Mouse (Mus musculus) thymus, postnatal 10 days (tissue): ENCODE measurements around the gene Rgmb.

Experiments
- DNase-seq, 2 experiments: peaks; one replicate each; pipeline ENCODE4 v3.0.0; 2021; ENCODE audit warnings: low spot score in 2 of 2

Gene Rgmb

DNA sequence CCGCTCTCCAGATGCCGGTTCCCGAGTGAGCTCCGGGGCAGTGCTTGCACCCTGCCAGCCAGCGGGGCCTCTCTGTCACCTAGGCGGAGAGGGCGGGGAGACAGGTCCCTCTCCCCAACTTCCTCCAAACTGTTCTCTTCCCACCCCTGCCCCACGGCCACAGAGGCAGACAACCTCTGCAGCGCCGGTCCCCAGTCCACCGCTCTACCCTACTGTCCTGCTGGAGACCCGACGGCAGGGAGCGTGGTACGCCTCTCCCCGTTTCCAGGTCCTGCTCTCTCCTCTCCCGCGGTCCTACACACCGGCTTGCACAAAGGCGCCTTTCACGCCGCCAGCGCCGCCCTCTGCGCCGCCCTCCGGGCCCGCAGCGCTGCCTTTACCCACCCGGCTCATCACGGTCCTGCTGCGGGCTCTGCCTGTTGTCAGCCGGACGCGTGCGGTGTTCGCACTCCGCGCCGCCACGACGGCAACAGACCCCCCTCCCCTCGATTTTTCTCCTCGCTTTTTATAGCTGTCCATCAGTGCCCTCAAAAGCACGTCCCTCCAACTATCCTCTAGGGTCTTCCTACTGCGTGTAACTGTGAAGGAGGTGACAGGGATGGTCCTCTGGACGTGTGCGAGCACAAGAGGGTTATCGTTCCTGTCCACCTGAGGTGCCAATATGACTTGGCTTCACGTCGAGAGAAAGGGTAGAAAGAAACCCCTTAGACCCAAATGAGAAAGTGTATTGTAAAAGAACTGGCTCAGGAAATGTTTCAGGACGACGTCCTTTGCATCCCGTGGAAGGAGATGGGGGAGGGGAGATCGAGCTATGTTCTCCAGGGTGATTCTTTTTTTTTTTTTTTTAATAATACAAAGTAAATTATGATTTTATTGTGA, at the start of gene Rgmb:
Rgmb (minus strand) TSS at position 274 of the 879 bp plus-strand sequence.
- DNase-seq = no peak

DNA sequence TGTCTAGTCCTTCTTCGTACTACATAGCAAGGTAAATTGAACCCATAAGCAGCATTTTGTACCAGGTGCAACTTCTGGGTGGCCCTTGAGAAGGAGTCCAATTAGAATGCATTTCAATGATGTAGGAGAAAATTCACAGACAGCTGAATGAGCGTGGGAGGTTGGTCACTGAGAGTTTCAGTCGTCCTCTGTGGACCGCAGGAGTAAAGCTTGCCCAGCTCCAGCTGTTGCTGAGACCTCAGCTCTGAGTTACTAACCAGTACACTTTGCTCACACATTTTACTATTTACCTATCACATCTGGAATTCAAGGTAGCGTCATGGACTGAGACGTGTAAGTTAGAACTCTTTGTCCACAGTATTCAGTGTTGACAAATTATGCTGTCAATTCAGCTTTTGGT, 43.9 kb upstream of the Rgmb start:
- no peak for DNase-seq

DNA sequence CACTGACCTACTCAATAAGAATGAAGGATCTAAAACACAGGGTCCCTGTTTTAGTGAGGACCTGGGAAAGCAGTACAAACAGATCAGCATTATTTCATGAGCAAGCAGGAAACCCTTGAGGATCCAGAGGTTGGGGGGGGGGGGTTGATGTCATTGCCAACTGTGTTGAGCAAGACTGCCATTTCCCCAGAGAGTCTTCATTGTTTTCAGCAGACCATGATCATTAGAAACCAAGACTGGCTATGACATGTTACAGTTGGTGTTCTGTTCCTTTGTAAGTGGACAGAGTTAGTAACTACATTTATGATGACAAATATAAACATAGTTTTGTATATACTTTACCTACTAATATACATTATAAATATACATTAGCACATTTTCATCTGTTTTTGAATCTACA, 41.3 kb upstream of the Rgmb start:
- DNase-seq = no peak

DNA sequence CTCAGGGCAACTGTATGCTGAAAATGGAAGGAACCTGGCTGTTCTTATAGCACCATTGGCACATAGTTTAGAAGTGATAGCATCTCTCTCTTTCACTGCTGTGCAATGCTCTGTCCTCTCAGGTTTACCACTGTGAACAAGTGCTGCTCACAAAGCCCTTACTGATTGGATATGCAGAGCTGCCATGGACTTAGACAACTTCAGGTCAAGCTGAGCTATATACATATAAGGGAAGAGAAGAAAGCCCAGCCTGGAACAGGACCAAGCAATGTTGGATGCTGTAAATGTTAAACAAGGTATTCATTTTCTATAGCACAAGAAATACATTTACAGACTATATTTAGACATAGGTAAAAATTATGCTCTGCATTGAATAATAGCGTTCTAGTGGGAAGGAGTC, 34.4 kb upstream of the Rgmb start:
- DNase-seq = no peak

DNA sequence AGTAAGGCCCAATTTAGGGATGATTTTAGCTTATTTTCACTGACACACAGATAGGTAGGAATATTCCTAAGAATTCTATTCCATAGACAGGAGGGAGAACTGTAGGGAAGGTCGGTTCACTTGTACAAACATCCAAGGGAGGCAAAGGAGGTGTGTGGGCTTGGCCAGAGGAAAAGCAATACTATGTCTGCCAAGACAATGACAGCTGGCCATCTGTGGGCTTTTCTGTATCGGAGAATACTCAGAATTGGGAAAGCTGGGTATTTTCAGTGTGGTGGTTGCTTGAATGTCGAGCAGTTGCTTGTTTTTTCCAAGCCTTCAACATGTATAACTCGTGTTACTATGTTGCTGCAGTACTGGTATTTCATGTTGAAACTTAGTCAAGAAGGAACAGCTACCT, 31.5 kb upstream of the Rgmb start:
- no peak for DNase-seq

DNA sequence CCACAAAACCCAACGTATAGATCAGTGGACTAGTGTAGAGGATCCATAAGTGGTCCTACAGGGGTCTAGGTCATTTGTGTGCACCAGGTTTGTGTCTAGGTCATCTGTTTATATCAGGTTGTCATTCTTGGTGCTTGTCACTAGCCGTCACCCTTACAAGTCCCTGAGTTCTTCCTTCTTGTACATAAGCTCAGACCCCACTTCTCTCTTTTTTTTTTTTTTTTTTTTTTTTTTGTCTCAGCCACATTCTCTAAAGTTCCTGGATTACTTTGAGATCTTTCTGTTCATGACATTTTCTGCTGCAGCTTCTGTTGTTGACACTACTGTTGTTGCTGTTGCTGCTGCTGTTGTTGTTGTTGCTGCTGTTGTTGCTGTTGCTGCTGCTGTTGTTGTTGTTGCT, 22.3 kb upstream of the Rgmb start:
- DNase-seq = no peak

DNA sequence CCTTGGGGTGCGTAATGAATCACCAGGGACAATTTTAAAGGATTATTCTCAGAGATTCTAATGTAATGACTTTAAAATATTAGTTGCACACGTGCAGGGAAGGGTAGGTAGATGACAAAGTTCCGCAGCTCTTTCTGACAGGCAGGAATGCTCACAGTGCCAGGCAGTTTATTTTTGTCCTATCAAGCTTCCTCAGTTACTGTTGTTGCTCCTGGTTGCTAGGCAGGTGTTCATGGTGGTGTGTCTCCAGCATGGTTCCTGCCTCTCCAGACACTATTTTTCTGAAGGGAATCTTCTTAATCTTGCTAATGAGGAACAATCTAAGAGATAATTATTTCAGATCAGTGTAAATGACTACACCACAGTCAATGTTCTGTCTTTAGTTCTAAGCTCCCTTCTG, 19.7 kb upstream of the Rgmb start:
- no peak for DNase-seq

DNA sequence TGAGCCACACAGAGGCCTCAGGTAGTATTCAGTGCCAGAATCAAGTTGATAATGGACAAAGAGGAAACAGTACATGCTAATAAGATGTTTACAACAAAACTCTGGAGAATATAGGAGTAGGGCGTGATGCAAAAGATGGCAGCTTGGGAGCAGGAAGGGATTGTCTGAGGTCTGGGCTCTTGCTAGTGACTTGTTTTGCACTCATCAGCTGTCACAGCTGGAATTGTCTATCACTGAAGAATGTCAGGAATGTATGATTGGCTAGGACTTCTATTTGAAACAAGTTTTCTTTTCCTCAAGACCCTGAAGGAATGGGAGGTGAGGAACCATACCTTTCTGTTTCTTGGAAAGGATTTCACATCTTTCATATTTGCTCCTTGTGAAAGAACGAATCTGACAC, 10.6 kb upstream of the Rgmb start:
- no peak for DNase-seq

DNA sequence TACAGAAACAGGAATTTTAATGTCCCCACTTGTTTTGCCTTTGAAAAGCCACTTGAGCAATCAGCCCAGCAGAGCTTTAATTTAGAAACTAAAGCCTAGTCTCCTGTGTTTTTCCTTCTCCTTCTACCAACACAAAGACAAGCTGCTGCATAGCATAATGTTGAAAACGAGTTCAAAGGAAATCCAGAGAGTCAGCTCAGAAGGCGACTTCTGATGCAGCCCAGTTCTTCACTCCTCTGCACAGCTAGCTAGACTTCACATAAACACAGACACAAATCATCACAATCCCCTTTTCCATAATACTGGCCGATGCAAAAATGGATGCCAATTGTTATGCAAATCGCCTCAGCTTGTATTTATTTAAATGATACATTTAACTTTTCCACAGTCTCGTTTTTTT, 1.6 kb upstream of the Rgmb start:
- no peak for DNase-seq

DNA sequence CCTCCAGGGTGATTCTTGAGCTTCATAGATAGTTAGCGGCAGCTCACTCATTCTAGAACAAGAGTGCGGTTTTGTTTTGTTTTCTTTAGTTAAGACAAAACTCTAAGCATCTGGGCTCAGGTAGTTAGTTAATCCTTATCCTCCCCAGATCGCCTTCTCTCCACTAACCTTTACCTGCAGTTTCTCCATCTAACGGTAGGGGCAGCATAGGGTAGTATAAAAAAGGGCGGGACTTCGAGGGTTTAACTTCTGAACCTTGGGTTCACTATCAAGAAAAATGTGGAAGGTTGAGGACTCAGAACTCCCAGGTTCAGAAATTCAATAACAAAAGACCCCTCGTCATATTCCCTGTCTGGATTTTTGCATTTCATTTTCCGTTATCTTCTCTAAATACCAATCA, 971 bp upstream of the Rgmb start:
- DNase-seq = peak in 1 of 2 experiments; percentile 58

DNA sequence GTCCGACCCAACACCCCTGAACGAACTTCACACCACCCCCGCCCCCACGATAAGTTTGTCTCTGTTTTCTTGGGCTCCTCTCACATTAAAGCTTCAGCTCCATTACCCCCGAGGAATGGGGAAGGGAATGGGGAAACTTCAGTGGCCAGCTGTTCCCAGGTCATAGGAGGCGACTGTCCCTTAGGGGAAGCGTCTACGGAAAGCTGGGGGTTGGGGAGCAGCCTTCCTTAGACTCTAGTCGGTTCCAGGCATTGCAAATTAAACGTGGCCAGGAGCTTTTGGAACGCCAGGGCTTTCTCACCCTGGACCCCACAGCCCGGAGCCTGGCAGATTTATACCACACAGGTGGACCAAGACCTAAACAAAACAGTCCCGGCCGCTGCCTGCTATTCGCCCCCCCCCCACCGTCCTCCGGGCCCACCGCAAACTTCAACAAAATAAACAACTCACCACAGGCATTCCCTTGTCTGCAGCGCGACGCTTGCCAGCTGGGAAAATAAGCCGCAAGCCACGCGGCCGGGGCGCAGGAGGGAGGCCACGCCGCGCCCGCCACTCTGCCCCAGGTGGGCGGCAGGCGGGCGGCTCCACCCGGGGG, 571 bp downstream of the Rgmb start:
- DNase-seq = no peak

DNA sequence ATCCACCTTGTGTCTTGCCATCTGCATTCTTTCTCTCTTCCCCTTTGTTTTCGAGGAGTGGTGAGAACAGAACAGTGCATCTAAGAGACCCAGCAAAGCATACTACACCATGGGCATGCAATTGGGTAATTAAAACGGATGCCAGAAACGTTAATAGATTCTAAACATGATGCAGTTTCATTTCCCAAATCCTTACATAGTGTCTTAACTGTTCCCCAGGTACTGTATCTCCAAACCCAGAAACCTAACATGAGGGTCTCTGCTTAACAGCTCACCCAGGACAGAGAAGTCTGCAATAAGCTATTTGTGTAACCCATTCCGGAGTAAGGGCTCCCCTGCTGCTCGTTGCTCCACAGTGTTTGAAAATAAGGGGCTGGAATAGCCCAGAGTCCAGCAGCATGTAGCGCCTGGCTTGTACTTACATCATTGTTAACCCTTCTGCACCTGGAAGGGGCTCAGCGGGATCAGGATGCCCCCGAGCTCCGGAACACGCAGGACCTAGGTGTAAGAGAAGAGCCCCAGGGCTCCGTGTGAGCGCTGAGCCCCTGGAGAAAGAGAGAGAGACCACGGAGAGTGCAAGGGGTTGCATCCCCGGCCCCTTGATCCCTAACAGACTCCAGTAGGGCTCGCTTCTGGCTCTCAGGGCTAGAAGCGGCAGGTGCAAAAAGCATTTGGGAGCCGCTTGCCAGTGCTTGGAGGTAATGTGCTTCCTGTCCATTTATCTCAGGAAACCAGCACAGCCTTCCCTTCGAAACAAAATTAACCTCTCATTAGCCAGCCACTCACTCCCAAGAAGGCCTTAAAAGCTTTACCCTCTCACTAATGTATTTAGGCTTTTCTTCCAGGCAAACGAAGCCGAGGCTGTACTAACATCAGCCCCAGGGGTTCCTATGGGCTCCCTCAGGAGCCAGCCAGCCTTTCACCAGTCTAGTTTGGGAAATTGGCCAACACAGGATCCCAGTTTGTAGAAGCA, 1.4 kb downstream of the Rgmb start:
- no peak for DNase-seq

DNA sequence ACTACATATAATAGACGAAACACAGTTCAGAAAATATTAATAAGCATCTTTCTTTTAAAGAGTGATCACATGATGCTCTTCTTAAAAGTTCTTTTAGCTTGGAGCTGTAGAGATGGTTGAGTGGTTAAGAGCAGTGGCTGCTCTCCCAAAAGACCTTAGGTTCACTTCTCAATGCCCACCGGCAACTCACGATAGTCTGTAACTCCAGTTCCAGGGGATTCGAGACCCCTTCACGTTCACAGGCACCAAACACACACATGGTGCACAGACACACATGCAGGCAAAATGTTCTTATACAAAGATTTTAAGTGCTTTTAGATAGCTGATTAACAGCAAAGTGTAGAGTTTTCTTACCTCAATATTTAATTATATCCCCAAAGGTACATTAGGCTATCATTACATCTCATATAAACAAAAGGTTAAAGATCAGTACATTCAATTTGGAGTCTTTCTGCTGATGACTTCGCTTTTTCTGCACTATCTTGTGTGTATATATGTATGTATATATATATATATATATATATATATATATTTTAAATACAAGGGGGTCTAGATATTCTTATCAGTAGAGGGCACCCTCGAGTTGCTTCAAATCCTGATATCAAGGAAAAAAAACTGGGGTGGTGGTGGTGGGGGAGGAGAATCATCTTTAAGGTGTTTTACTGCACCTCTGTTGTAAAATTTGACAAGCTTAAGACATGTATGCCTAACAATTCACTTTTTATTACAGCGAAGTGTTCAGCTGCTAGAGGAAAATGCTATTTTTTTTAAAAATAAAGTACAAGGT, 2.5 kb downstream of the Rgmb start:
- no peak for DNase-seq

DNA sequence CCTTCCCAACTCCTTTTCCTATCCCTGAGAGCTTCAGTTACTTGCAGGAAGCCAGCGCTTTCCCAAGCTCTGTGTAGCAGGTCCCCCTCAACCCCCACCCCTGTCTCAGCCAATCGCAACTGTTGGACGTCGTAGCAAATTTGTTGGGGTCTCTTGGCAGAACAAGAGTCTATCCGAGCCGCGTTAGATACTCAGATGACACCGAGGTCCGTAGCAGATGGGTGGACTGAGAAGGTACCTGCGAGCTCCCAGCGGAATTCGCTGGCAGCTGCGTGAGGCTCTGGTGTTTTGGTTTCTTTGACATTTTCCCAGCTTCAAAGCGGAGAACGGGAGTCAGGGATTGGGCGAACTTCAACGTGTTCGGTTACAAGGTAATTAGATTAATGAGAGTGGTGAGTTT, 3.9 kb downstream of the Rgmb start:
- DNase-seq = no peak

DNA sequence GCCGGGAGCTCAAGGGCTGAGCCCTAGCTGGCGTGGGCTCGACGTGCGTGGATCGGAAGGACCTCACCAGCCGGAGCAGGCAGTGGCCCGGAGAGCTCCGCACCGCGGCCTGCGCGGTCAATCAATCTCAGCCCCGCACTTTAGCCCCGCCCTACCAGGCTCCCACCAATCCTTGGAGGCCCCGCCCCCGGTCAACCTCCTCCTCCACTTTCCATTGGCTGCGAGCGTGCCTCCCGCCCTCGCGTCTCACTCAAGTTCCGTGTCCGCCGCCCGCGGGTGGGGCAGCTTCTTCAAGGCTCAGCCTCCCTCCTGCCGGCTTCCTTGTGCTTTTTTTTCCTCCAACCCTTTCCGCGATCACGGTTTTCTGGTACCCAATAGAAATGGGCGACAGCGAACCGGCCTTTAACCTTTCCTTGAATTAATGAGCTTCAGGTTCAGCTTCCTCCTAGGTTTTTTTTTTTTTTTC, 4.4 kb downstream of the Rgmb start:
- peak; percentile 64 to 65 for DNase-seq

DNA sequence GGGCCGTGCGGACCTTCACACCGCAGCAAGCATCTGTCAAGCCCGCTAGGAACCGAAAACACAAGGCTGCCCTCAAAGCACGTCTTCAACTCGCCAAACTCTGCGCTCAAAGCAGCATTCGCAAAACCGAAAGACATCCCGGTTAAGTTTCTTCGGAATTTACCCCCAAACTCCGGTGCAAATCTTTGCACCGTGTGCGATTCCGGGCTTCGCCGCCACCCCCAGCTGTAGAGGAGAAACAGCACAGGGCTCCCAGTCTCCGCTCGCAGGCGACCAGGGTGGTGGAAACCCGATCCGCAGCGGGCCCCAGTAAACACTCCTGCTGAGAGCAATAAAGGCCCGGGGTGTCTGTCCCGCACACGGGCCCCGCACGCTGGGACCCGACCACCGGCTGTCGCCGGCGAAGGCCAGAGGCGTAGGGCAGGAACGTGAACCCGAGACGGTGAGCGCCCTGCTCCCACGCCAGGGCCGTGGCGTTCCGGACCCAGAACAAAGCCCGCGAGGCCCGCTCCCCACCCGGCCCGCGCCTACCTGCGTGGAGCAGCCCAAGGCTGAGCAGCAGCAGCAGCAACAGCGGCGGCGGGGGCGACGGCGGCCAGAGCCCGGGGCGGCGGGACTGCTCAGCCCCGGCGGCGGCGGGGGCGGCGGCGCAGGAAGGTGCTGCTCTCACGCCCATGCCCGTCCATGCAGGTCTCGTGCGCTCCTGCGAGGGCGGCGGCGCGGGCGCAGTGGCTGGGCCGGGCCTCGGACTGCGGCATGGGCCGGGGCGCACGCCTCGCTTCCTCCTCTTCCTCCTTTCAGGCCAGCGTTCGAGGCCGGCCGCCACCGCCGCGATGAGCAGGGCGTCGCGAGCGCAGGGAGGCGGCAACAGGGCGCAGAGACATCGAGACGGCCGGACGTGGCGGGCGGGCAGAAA, 5.1 kb downstream of the Rgmb start:
- no peak for DNase-seq

DNA sequence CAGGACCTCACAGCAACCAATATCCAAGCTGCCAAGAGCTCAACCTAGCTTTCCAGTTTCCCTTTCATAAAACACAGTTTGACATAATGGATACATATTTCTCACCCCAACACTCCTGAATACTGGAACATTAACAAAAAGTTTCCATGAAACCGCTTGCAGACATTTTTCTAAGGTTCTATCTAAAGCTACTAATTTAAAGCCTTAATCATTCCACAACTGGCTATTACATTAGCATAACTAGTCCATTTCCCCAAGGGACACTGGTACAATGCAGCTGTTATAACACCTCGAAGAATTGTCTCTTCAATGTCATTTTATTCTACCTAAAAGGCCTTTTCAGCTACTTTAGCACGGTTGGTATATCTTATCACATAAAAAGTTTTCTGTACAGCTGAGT, 6.0 kb downstream of the Rgmb start:
- no peak for DNase-seq

DNA sequence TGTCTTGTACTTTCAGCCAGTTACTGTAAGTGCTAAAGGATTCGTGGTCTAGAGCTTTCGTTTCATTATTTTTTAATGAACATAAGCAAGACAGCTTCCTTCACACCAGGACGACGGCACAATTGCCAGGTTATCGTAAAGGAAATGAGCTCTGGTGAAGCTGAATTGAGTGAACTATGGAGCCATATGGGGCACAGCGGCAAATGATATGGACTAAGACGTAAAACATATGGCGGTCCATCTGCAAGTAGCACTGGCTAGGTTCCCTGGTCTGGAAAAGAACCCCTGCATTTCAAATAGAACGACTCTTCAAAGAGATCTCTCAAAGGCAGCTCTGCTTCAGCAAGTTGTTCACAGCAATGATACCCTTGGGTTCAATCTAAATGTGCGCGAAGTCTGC, 6.5 kb downstream of the Rgmb start:
- DNase-seq = no peak

DNA sequence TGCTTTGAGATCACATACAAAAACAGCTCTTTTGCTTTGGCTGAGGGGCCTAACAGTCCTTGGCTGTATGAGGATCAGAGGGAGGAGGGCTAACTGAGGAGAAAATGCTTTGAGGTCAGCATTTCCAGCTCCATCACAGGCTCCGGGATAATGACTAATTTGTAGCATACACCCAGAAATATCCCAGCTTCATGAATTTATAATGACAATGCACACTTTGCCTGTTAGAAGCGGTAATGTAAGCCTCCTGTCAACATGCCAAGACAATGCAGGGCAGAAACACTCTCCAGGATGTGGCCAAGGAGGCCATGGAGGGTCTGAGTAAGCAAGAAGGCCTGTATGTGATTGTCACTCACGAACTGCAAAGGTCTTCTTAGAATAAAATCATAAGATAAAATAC, 7.0 kb downstream of the Rgmb start:
- DNase-seq = no peak

DNA sequence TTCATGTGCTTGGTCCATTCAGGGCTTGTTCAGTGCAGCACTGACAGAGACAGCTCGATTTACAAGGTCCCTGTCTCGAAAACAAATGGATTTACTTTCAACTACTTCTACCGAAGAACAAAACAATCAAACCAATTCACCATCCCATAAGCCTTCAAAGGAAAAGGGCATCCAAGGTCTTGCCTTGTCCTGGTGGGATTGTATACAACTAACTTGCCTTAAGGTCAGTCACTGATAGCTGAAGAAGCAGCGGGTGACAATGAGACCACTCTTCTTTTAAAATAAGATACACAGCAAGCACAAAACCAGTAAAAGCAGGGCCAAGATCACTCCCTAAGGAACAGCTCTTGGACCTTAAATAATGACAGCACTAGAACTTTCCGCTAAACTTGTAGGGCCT, 7.6 kb downstream of the Rgmb start:
- no peak for DNase-seq
